Mouse (Mus musculus) kidney, postnatal 4 days (tissue): Measurements from ENCODE around the gene Ttc9b.

Experiments
- DNase-seq, 2 experiments: peaks; one replicate each; pipeline ENCODE4 v3.0.0; 2021; ENCODE audit warnings: mixed read lengths in 2 of 2

The Ttc9b gene

GRCm38 (mm10) chr7:27688815-27689612 lies 35.3 kb downstream of the Ttc9b start, which contains the start of gene Zfp607b:
Zfp607b (plus strand) TSS chr7:27689340.
- DNase-seq, result peak; percentile 88 to 92

GRCm38 (mm10) chr7:27691076-27691475 lies 37.4 kb downstream of the Ttc9b start:
- DNase-seq, result peak; percentile 56 to 58

DNA sequence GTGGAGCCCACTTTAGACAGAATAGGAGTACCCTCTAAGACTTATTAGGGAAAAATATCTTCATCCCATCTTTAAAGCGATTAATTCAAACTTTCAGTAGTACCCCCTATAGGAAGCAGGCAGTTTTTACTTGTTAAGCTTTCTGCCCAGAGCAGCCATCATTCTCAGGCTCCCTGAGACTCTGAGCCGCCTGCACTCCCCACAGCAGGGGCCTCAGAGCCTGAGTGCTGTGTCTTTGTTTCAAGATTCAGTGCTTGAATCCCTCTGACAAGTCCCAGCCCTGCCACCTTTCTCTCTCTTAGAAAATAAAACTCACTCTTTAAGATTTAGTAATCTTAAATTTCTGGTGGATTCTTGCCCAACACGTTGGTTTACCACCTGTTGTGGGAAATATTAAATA lies 43.0 kb downstream of the Ttc9b start:
- no peak for DNase-seq
